Mouse (Mus musculus): ENCODE data around the gene Kxd1. TPM values are rescaled to one million over a fixed set of nuclear protein-coding genes. Genes with fewer than 3 reads are reported as not detected.

The Kxd1 gene
- total RNA-seq, 2 experiments from 2014 or later = 37.2 to 40.7 TPM

DNA sequence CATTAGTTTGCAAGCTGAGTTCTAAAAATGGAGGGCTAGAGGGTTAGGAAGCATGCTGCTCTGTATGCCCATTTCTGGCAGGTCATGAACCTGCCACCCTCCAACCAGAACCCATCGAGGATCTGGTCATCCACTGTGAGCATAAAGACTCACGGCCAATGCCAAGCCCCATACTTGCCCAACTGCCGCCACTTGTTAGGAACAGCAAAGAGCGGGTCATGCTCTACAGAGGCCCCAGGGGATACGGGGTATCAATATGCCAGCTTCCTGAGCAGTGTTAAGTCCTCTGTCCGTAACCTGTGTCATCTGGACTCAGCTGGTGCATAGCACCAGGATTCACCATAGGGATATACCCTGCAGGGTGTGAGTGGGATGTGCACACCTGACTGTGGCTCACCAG, 63.6 kb downstream of the Kxd1 start:
- TF ChIP-seq CTCF (conservative IDR thresholded peaks at IDR 0.05) = no peak
- H3K27ac ChIP-seq = peak overlapping the region; percentile 93
- no peak for DNase-seq (ENCODE audit: low spot score in 2 of 2)

GRCm38 (mm10) chr8:70463306-70463705, 64.5 kb downstream of the Kxd1 start:
- DNase-seq (ENCODE audit: low spot score in 2 of 2) = peak; percentile 83 to 87
- H3K4me3 ChIP-seq = no peak overlapping the region
- no peak for TF ChIP-seq CTCF (conservative IDR thresholded peaks at IDR 0.05)
- H3K27ac ChIP-seq = peak overlapping the region; percentile 93

More for the DNA sequence above, 63.6 kb downstream of the Kxd1 start:
- no peak overlapping the region for H3K4me3 ChIP-seq

DNA sequence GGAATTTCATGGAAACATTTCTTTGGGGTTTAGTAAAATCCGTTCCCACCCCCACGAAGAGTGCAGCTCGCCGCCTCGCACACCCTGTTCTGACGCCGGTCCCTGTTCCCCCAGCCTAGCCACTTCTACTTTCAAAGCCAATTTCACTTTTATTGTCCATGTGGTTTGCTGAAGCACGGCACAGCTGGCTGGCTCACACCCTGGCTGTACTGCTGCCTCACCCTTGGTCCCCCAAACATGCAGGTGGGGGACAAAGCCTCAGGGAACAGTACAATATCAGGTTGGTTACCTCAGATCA, 65.3 kb downstream of the Kxd1 start:
- no peak for DNase-seq (ENCODE audit: low spot score in 2 of 2)

GRCm38 (mm10) chr8:70461765-70462515, 65.8 kb downstream of the Kxd1 start:
- no peak for DNase-seq (ENCODE audit: low spot score in 2 of 2)
- Histone ChIP-seq H3K27ac (peak overlapping the region; percentile 93), H3K4me3 (no peak overlapping the region)
- no peak for TF ChIP-seq CTCF (conservative IDR thresholded peaks at IDR 0.05)

More for the DNA sequence above, 65.3 kb downstream of the Kxd1 start:
- TF ChIP-seq CTCF (conservative IDR thresholded peaks at IDR 0.05) = no peak
- peak overlapping the region; percentile 93 for H3K27ac ChIP-seq
- no peak overlapping the region for H3K4me3 ChIP-seq

GRCm38 (mm10) chr8:70460606-70461005, 67.2 kb downstream of the Kxd1 start:
- TF ChIP-seq CTCF (conservative IDR thresholded peaks at IDR 0.05) = no peak
- no peak for DNase-seq (ENCODE audit: low spot score in 2 of 2)
- peak overlapping the region; percentile 93 for H3K27ac ChIP-seq
- H3K4me3 ChIP-seq = no peak overlapping the region

DNA sequence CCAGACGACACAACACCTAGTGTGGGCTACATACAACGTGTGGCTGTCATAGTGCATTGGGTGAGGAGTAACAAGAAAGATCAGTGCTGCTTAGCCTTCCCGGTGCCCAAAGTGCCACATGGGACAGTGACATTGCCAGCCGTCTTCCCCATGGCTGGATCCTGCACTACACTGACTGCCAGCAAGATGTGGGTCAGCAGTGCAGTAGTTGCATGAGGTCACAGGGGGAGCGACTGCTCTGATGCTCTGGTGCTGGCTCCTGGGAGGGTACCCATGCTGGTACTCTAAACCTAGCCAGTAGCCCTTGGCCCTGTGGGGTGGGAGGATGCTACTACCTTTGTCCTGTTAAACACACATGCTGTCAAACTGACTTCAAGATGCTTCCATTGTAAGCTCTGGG, 67.6 kb downstream of the Kxd1 start:
- Histone ChIP-seq H3K27ac (peak overlapping the region; percentile 93), H3K4me3 (no peak overlapping the region)
- DNase-seq (ENCODE audit: low spot score in 2 of 2) = no peak
- no peak for TF ChIP-seq CTCF (conservative IDR thresholded peaks at IDR 0.05)

- no peak for DNase-seq (ENCODE audit: low spot score in 2 of 2)
- peak; percentile 56 for TF ChIP-seq CTCF (conservative IDR thresholded peaks at IDR 0.05)
- Histone ChIP-seq H3K27ac (peak overlapping the region; percentile 93), H3K4me3 (no peak overlapping the region)
Measured at GRCm38 (mm10) chr8:70459636-70460035, 68.1 kb downstream of the Kxd1 start.

GRCm38 (mm10) chr8:70458462-70458861, 69.3 kb downstream of the Kxd1 start:
- H3K4me3 ChIP-seq = no peak overlapping the region
- H3K27ac ChIP-seq = no peak overlapping the region
- DNase-seq (ENCODE audit: low spot score in 2 of 2) = no peak
- TF ChIP-seq CTCF (conservative IDR thresholded peaks at IDR 0.05) = no peak

Other genes starting within 250 kb of the Kxd1 start
- 10 to 100 TPM; 87.7 to 90.5 TPM for gene Homer3, start 245.1 kb downstream of the Kxd1 start, total RNA-seq (2021)
- 10 to 100 TPM; 45.5 to 52.1 TPM for gene Ddx49, start 225.5 kb downstream of the Kxd1 start, total RNA-seq (2021)
- gene Cope, start 225.4 kb downstream of the Kxd1 start, total RNA-seq (2021) = 100 to 1,000 TPM; 139 to 157 TPM
- gene Cers1, start 212.2 kb downstream of the Kxd1 start, total RNA-seq (2021) = 100 to 1,000 TPM; 110 to 113 TPM
- gene Gdf1, start 198.1 kb downstream of the Kxd1 start, total RNA-seq (2021) = 10 to 100 TPM; 12.1 to 14.4 TPM
- 10 to 100 TPM; 67.7 to 68.7 TPM for gene Upf1, start 174.7 kb downstream of the Kxd1 start, total RNA-seq (2021)
- gene Comp, start 154.4 kb downstream of the Kxd1 start, total RNA-seq (2021) = under 1 TPM; 0.29 to 0.56 TPM
- 100 to 1,000 TPM; 191 to 208 TPM for gene Crtc1, start 88.4 kb downstream of the Kxd1 start, total RNA-seq (2021)
- 10 to 100 TPM; 56.8 to 60.2 TPM for gene Klhl26, start 51.0 kb downstream of the Kxd1 start, total RNA-seq (2021)
- gene Tmem59l, start 40.6 kb downstream of the Kxd1 start, total RNA-seq (2021) = 100 to 1,000 TPM; 321 to 339 TPM
- gene Crlf1, start 34.8 kb downstream of the Kxd1 start, total RNA-seq (2021) = 10 to 100 TPM; 44.5 to 47.1 TPM
- 10 to 100 TPM; 93.9 to 98.1 TPM for gene Rex1bd, start 21.2 kb downstream of the Kxd1 start, total RNA-seq (2021)
- 1,000 to 10,000 TPM in 1 of 2 experiments, 100 to 1,000 TPM in 1; 970 to 1,000 TPM for gene Uba52, start 17.2 kb downstream of the Kxd1 start, total RNA-seq (2021)
- gene Fkbp8, start 232 bp downstream of the Kxd1 start, total RNA-seq (2021) = 100 to 1,000 TPM; 447 to 453 TPM
- 10 to 100 TPM; 20.5 to 24.4 TPM for gene Ell, start 11.5 kb upstream of the Kxd1 start, total RNA-seq (2021)
- 10 to 100 TPM; 41.4 to 46.4 TPM for gene Isyna1, start 66.4 kb upstream of the Kxd1 start, total RNA-seq (2021)
- 100 to 1,000 TPM; 274 to 297 TPM for gene Ssbp4, start 80.9 kb upstream of the Kxd1 start, total RNA-seq (2021)
- under 1 TPM; 0.54 to 0.97 TPM for gene Lrrc25, start 88.2 kb upstream of the Kxd1 start, total RNA-seq (2021)
- gene Gdf15, start 104.5 kb upstream of the Kxd1 start, total RNA-seq (2021) = under 1 TPM in 1 of 2 experiments, not detected in 1; 0.25 TPM
- 10 to 100 TPM; 25.4 to 29.1 TPM for gene Pgpep1, start 132.4 kb upstream of the Kxd1 start, total RNA-seq (2021)
- gene Lsm4, start 145.3 kb upstream of the Kxd1 start, total RNA-seq (2021) = 10 to 100 TPM; 58.2 to 61.8 TPM
- 100 to 1,000 TPM; 165 to 181 TPM for gene Jund, start 171.0 kb upstream of the Kxd1 start, total RNA-seq (2021)
- under 1 TPM; 0.07 to 0.08 TPM for gene Iqcn, start 175.5 kb upstream of the Kxd1 start, total RNA-seq (2021)
- not detected for gene Gm3336, start 190.6 kb upstream of the Kxd1 start, total RNA-seq (2021)
- gene Pde4c, start 195.8 kb upstream of the Kxd1 start, total RNA-seq (2021) = 1 to 10 TPM; 1.4 to 1.5 TPM
- 100 to 1,000 TPM; 775 to 798 TPM for gene Rab3a, start 226.7 kb upstream of the Kxd1 start, total RNA-seq (2021)
- gene Mpv17l2, start 233.0 kb upstream of the Kxd1 start, total RNA-seq (2021) = 10 to 100 TPM; 36.5 to 42.7 TPM
- 100 to 1,000 TPM; 160 to 169 TPM for gene Pik3r2, start 248.8 kb upstream of the Kxd1 start, total RNA-seq (2021)

All from layer of hippocampus, adult 2 months (tissue).